Mouse (Mus musculus): ENCODE measurements around the gene Myo16. TPM values are rescaled to one million over a fixed set of nuclear protein-coding genes. Genes with fewer than 3 reads are reported as not detected.

Myo16 gene
- polyA plus RNA-seq, 1 experiment, result not detected

- Histone ChIP-seq H3K36me3 (ENCODE audit: control insufficient read depth, insufficient read depth, low read length) (no peaks in the 10 kb centered on the region), H3K27ac (ENCODE audit: insufficient read depth, low read depth, low read length) (no peak overlapping the region), H3K4me3 (ENCODE audit: low read depth, low read length) (no peak overlapping the region), H3K4me1 (ENCODE audit: control insufficient read depth, insufficient read depth, insufficient read length, low read length) (no peaks in the 10 kb centered on the region), H3K27me3 (ENCODE audit: control insufficient read depth, insufficient read depth, low read length) (no peaks in the 10 kb centered on the region)
- TF ChIP-seq CTCF (IDR thresholded peaks at IDR 0.05; ENCODE audit: extremely low read depth, insufficient read length, insufficient replicate concordance, low read depth, low read length) (no peak), POLR2A (IDR thresholded peaks at IDR 0.05; ENCODE audit: low read depth, low read length) (no peak)
- WGBS, result 87% methylated on average over 6 of the region's 6 CpGs
These were observed 263.6 kb downstream of the Myo16 start for GRCm38 (mm10) chr8:10417281-10417680.

DNA sequence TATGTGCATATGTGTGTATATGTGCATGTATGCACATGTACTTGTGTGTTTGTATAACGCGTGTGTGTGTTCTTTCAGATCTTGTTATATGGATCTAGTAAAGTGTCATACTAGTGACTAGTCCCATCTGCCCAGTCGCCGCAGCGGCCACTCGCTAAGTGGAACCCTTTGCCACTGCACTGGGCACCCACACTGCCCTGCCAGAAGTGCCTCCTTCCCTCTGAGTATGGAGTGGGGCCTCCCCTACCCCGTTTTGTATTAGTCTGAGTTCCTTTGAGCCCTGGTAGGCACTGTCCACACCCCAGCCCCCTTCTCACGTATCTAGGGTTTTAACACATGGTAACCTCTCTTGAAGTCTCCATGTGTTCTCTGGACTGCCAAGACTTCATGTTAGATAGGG lies 264.3 kb downstream of the Myo16 start:
- H3K4me1 ChIP-seq (ENCODE audit: control insufficient read depth, insufficient read depth, insufficient read length, low read length), result no peaks in the 10 kb centered on the region
- 86% methylated on average over 8 of the region's 8 CpGs for WGBS
- no peaks in the 10 kb centered on the region for H3K36me3 ChIP-seq (ENCODE audit: control insufficient read depth, insufficient read depth, low read length)
- no peak overlapping the region for H3K4me3 ChIP-seq (ENCODE audit: low read depth, low read length)
- TF ChIP-seq POLR2A (IDR thresholded peaks at IDR 0.05; ENCODE audit: low read depth, low read length), result no peak
- no peak for TF ChIP-seq CTCF (IDR thresholded peaks at IDR 0.05; ENCODE audit: extremely low read depth, insufficient read length, insufficient replicate concordance, low read depth, low read length)
- no peak overlapping the region for H3K27ac ChIP-seq (ENCODE audit: insufficient read depth, low read depth, low read length)
- no peaks in the 10 kb centered on the region for H3K27me3 ChIP-seq (ENCODE audit: control insufficient read depth, insufficient read depth, low read length)

DNA sequence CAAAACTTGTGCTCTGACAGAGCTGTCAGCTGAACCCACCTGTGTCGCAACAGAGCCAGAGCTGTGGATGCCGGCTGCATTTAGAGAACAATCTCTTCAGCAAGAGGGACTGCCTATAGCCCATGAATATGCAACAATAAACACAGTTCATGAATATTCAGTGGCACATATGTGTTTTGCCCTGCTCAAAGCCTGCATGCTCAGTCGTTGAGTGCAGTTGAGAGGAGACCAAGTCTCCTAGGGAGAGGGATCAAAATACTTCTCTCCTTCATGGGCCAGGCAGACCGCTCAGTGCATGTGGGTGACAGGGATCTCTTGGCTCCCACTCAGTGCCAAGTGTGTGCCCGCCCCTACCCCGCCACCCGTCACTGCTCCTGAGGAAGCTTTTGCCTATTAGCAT lies 265.3 kb downstream of the Myo16 start:
- no peaks in the 10 kb centered on the region for H3K36me3 ChIP-seq (ENCODE audit: control insufficient read depth, insufficient read depth, low read length)
- WGBS, result 77% methylated on average over 7 of the region's 7 CpGs
- no peaks in the 10 kb centered on the region for H3K4me1 ChIP-seq (ENCODE audit: control insufficient read depth, insufficient read depth, insufficient read length, low read length)
- no peaks in the 10 kb centered on the region for H3K27me3 ChIP-seq (ENCODE audit: control insufficient read depth, insufficient read depth, low read length)
- H3K27ac ChIP-seq (ENCODE audit: insufficient read depth, low read depth, low read length), result no peak overlapping the region
- H3K4me3 ChIP-seq (ENCODE audit: low read depth, low read length), result no peak overlapping the region
- TF ChIP-seq CTCF (IDR thresholded peaks at IDR 0.05; ENCODE audit: extremely low read depth, insufficient read length, insufficient replicate concordance, low read depth, low read length) (no peak), POLR2A (IDR thresholded peaks at IDR 0.05; ENCODE audit: low read depth, low read length) (no peak)

- no peaks in the 10 kb centered on the region for H3K27me3 ChIP-seq (ENCODE audit: control insufficient read depth, insufficient read depth, low read length)
- H3K4me3 ChIP-seq (ENCODE audit: low read depth, low read length), result no peak overlapping the region
- H3K36me3 ChIP-seq (ENCODE audit: control insufficient read depth, insufficient read depth, low read length), result no peaks in the 10 kb centered on the region
- no peak overlapping the region for H3K27ac ChIP-seq (ENCODE audit: insufficient read depth, low read depth, low read length)
- no peaks in the 10 kb centered on the region for H3K4me1 ChIP-seq (ENCODE audit: control insufficient read depth, insufficient read depth, insufficient read length, low read length)
- TF ChIP-seq POLR2A (IDR thresholded peaks at IDR 0.05; ENCODE audit: low read depth, low read length), result no peak
- no peak for TF ChIP-seq CTCF (IDR thresholded peaks at IDR 0.05; ENCODE audit: extremely low read depth, insufficient read length, insufficient replicate concordance, low read depth, low read length)
- 75% methylated on average over 4 of the region's 4 CpGs for WGBS
These were observed 266.0 kb downstream of the Myo16 start for GRCm38 (mm10) chr8:10419726-10420125.

DNA sequence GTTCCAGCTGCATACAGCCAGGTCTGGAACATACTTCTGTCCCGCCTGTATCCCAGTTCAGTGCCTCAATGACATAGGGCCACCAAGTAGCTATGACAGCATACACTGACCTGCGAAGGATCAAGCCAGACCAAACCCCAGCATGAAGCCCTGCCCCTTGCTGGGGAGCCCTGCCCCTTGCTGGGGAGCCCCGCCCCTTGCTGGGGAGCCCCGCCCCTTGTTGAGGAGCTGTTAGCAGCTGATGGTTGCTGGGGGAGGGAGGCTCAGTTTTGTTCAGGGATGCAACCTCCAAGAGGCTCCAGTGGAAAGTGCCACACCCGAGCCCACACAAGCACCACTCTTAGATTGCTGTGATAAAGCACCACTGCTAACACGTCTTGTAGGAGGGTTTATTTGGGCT lies 266.8 kb downstream of the Myo16 start:
- 56% methylated on average over 6 of the region's 6 CpGs for WGBS
- no peak for TF ChIP-seq POLR2A (IDR thresholded peaks at IDR 0.05; ENCODE audit: low read depth, low read length)
- no peak for TF ChIP-seq CTCF (IDR thresholded peaks at IDR 0.05; ENCODE audit: extremely low read depth, insufficient read length, insufficient replicate concordance, low read depth, low read length)
- H3K27ac ChIP-seq (ENCODE audit: insufficient read depth, low read depth, low read length), result no peak overlapping the region
- H3K27me3 ChIP-seq (ENCODE audit: control insufficient read depth, insufficient read depth, low read length), result no peaks in the 10 kb centered on the region
- H3K36me3 ChIP-seq (ENCODE audit: control insufficient read depth, insufficient read depth, low read length), result no peaks in the 10 kb centered on the region
- no peaks in the 10 kb centered on the region for H3K4me1 ChIP-seq (ENCODE audit: control insufficient read depth, insufficient read depth, insufficient read length, low read length)
- no peak overlapping the region for H3K4me3 ChIP-seq (ENCODE audit: low read depth, low read length)

DNA sequence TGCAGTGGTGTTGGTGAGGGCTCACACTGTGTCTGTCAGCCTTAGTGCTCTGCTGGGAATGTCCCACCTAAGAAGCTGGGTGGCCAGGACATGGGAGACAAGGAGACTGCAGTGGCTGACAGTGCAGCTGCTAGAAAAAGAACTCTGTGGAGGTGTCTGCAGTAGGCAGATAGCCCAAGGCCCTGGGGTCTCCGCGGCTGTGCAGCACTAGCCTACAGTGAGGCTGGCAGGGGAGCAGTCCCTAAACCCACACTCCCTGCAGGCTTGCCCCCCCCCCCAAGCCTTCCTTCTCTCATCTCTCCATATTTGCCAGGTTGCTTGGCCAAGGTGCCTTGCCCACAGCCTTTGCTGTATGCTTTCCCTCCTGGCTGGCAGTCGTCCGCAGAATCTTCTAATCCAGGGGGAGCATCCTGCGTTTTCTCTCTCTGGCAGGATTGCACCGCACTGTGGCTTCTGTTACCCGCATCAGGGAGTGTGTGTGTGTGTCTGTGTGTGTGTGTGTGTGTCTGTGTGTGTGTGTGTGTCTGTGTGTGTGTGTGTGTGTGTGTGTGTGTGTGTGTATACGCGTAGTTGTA lies 267.9 kb downstream of the Myo16 start:
- TF ChIP-seq CTCF (IDR thresholded peaks at IDR 0.05; ENCODE audit: extremely low read depth, insufficient read length, insufficient replicate concordance, low read depth, low read length) (no peak), POLR2A (IDR thresholded peaks at IDR 0.05; ENCODE audit: low read depth, low read length) (no peak)
- H3K27me3 ChIP-seq (ENCODE audit: control insufficient read depth, insufficient read depth, low read length), result no peaks in the 10 kb centered on the region
- no peaks in the 10 kb centered on the region for H3K36me3 ChIP-seq (ENCODE audit: control insufficient read depth, insufficient read depth, low read length)
- WGBS, result 90% methylated on average over 9 of the region's 9 CpGs
- no peaks in the 10 kb centered on the region for H3K4me1 ChIP-seq (ENCODE audit: control insufficient read depth, insufficient read depth, insufficient read length, low read length)
- no peak overlapping the region for H3K27ac ChIP-seq (ENCODE audit: insufficient read depth, low read depth, low read length)
- H3K4me3 ChIP-seq (ENCODE audit: low read depth, low read length), result no peak overlapping the region

DNA sequence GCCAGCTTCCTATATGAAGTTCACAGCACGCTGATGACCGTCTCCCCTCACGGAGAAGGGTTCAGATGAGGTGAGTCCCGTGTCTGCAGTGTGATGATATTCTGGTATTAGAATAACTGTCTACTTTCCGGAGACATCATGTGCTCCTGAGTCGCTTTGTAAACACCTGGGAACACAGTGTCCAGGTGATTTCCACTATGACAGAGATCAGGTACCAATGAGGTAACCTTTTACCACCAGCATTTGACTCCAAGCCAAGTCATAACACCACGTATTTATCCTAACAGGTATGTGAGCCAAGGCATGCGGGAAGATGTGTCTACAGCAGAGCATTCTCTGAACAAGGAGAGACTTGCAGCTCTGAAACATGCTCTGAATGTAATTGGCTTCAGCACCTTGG lies 281.8 kb downstream of the Myo16 start:
- H3K4me1 ChIP-seq (ENCODE audit: control insufficient read depth, insufficient read depth, insufficient read length, low read length), result no peaks in the 10 kb centered on the region
- no peak for TF ChIP-seq CTCF (IDR thresholded peaks at IDR 0.05; ENCODE audit: extremely low read depth, insufficient read length, insufficient replicate concordance, low read depth, low read length)
- no peak for TF ChIP-seq POLR2A (IDR thresholded peaks at IDR 0.05; ENCODE audit: low read depth, low read length)
- no peak overlapping the region for H3K27ac ChIP-seq (ENCODE audit: insufficient read depth, low read depth, low read length)
- no peak overlapping the region for H3K4me3 ChIP-seq (ENCODE audit: low read depth, low read length)
- H3K27me3 ChIP-seq (ENCODE audit: control insufficient read depth, insufficient read depth, low read length), result no peaks in the 10 kb centered on the region
- 73% methylated on average over 8 of the region's 8 CpGs for WGBS
- H3K36me3 ChIP-seq (ENCODE audit: control insufficient read depth, insufficient read depth, low read length), result no peaks in the 10 kb centered on the region

All from small intestine, adult 2 months (tissue).